20 mouse cellular contexts compared by ENCODE assay signal in genomic region chr6:33028296-33028695, GRCm38 (mm10).
"Had no signal": no experiment of that assay in that cellular context is flagged by ENCODE, and none has a peak within 500 bp of the region (broad histone marks: within the 10 kb centered on the region; RNA-seq: fewer than 3 reads in every experiment).

No protein-coding gene starts in this region.

- H3K27ac ChIP-seq: lung, embryonic 15.5 days; midbrain, embryonic 10.5 days; midbrain, embryonic 12.5 days; neural tube, embryonic 13.5 days; neural tube, embryonic 15.5 days had no signal

- H3K9ac ChIP-seq: liver, postnatal 0 days; lung, embryonic 15.5 days; midbrain, embryonic 12.5 days; neural tube, embryonic 13.5 days; neural tube, embryonic 15.5 days had no signal

- H3K4me1 ChIP-seq: lung, embryonic 15.5 days; midbrain, embryonic 10.5 days; midbrain, embryonic 12.5 days; neural tube, embryonic 15.5 days had no signal

- H3K27me3 ChIP-seq: lung, embryonic 15.5 days; midbrain, embryonic 12.5 days; neural tube, embryonic 13.5 days; neural tube, embryonic 15.5 days had no signal

- H3K4me3 ChIP-seq: lung, embryonic 15.5 days; midbrain, embryonic 10.5 days; midbrain, embryonic 12.5 days; myocyte; neural tube, embryonic 13.5 days; neural tube, embryonic 15.5 days had no signal

- H3K4me2 ChIP-seq: lung, embryonic 15.5 days; midbrain, embryonic 12.5 days; neural tube, embryonic 13.5 days; neural tube, embryonic 15.5 days had no signal

- H3K9me3 ChIP-seq: lung, embryonic 15.5 days; midbrain, embryonic 10.5 days; midbrain, embryonic 12.5 days; neural tube, embryonic 13.5 days; neural tube, embryonic 15.5 days had no signal

- DNase-seq: liver, postnatal 0 days; lung, adult 2 months; lung, postnatal 4 days; midbrain, embryonic 14.5 days; retina, postnatal 1 day; right cerebral cortex, adult 18-20 months; right cerebral cortex, postnatal 25 days; right cerebral cortex, postnatal 4 days; spleen, adult 18-20 months; thymus, adult 2 months; thymus, postnatal 25 days; thymus, postnatal 4 days had no signal

- H3K36me3 ChIP-seq: lung, embryonic 15.5 days; midbrain, embryonic 12.5 days; neural tube, embryonic 13.5 days; neural tube, embryonic 15.5 days had no signal

- ATAC-seq: liver, postnatal 0 days; lung, postnatal 0 days; midbrain, embryonic 16.5 days had no signal
